Mouse (Mus musculus) layer of hippocampus, adult 9-11 months (tissue): ENCODE measurements around the gene Dpf3.

Experiments
- DNase-seq: peaks from one replicate; pipeline ENCODE4 v3.0.0; 2022

The Dpf3 gene

GRCm38 (mm10) chr12:83207481-83207880 lies 280.0 kb downstream of the Dpf3 start:
- DNase-seq, result no peak

- no peak for DNase-seq
These were observed 280.6 kb downstream of the Dpf3 start for GRCm38 (mm10) chr12:83206866-83207265.

GRCm38 (mm10) chr12:83204361-83204760 lies 283.2 kb downstream of the Dpf3 start:
- no peak for DNase-seq

- no peak for DNase-seq
These were observed 285.8 kb downstream of the Dpf3 start for GRCm38 (mm10) chr12:83201674-83202073.

- DNase-seq, result no peak
These were observed 307.0 kb downstream of the Dpf3 start for GRCm38 (mm10) chr12:83180561-83180960.

- DNase-seq, result no peak
These were observed 307.7 kb downstream of the Dpf3 start for GRCm38 (mm10) chr12:83179860-83180259.

GRCm38 (mm10) chr12:83178770-83179169 lies 308.7 kb downstream of the Dpf3 start:
- no peak for DNase-seq

- DNase-seq, result peak; percentile 78
These were observed 317.9 kb downstream of the Dpf3 start for GRCm38 (mm10) chr12:83169495-83170209.

GRCm38 (mm10) chr12:83168310-83168709 lies 319.2 kb downstream of the Dpf3 start:
- DNase-seq, result peak; percentile 52

GRCm38 (mm10) chr12:83165058-83165457 lies 322.5 kb downstream of the Dpf3 start:
- DNase-seq, result no peak
